Mouse (Mus musculus): ENCODE results near the gene Myo7a. TPM values are rescaled to one million over a fixed set of nuclear protein-coding genes. Genes with fewer than 3 reads are reported as not detected.
A peak's percentile ranks its signal among the peaks of the same experiment; 100 is the strongest.

Myo7a gene
- polyA plus RNA-seq, 1 experiment from 2014 or later, result 15.2 TPM

GRCm38 (mm10) chr7:98137583-98137982 lies 18.3 kb upstream of the Myo7a start:
- Histone ChIP-seq H3K9me3 (ENCODE audit: control insufficient read depth, low read length) (no peaks in the 10 kb centered on the region), H3K4me3 (ENCODE audit: low read depth, low read length) (no peak overlapping the region), H3K27ac (ENCODE audit: low read depth, low read length) (no peak overlapping the region), H3K4me2 (replicated peaks; ENCODE audit: low read depth, low read length) (no peak overlapping the region), H3K36me3 (ENCODE audit: control insufficient read depth, insufficient read depth, low read length) (no peaks in the 10 kb centered on the region), H3K9ac (ENCODE audit: low read depth, low read length) (no peak overlapping the region), H3K4me1 (replicated peaks; ENCODE audit: control insufficient read depth, insufficient read depth, low read length) (no peaks in the 10 kb centered on the region), H3K27me3 (ENCODE audit: control insufficient read depth, insufficient read depth, low read length) (no peaks in the 10 kb centered on the region)
- 43% methylated on average over 3 of the region's 3 CpGs for WGBS
- no peak for DNase-seq (ENCODE audit: low spot score)
- ATAC-seq (ENCODE audit: low FRiP score), result no peak

GRCm38 (mm10) chr7:98131751-98132150 lies 12.4 kb upstream of the Myo7a start:
- 93% methylated on average over 8 of the region's 8 CpGs for WGBS
- no peak overlapping the region for H3K27ac ChIP-seq (ENCODE audit: low read depth, low read length)
- H3K4me2 ChIP-seq (replicated peaks; ENCODE audit: low read depth, low read length), result no peak overlapping the region
- ATAC-seq (ENCODE audit: low FRiP score) (no peak), DNase-seq (ENCODE audit: low spot score) (no peak)
- no peaks in the 10 kb centered on the region for H3K4me1 ChIP-seq (replicated peaks; ENCODE audit: control insufficient read depth, insufficient read depth, low read length)
- H3K27me3 ChIP-seq (ENCODE audit: control insufficient read depth, insufficient read depth, low read length), result no peaks in the 10 kb centered on the region
- no peaks in the 10 kb centered on the region for H3K9me3 ChIP-seq (ENCODE audit: control insufficient read depth, low read length)
- no peak overlapping the region for H3K4me3 ChIP-seq (ENCODE audit: low read depth, low read length)
- H3K36me3 ChIP-seq (ENCODE audit: control insufficient read depth, insufficient read depth, low read length), result no peaks in the 10 kb centered on the region
- no peak overlapping the region for H3K9ac ChIP-seq (ENCODE audit: low read depth, low read length)

- DNase-seq (ENCODE audit: low spot score), result no peak
- Histone ChIP-seq H3K27ac (ENCODE audit: low read depth, low read length) (no peak overlapping the region), H3K9ac (ENCODE audit: low read depth, low read length) (no peak overlapping the region), H3K4me1 (replicated peaks; ENCODE audit: control insufficient read depth, insufficient read depth, low read length) (no peaks in the 10 kb centered on the region), H3K4me2 (replicated peaks; ENCODE audit: low read depth, low read length) (no peak overlapping the region), H3K27me3 (ENCODE audit: control insufficient read depth, insufficient read depth, low read length) (no peaks in the 10 kb centered on the region), H3K9me3 (ENCODE audit: control insufficient read depth, low read length) (no peaks in the 10 kb centered on the region), H3K36me3 (ENCODE audit: control insufficient read depth, insufficient read depth, low read length) (no peaks in the 10 kb centered on the region), H3K4me3 (ENCODE audit: low read depth, low read length) (no peak overlapping the region)
- WGBS, result 46% methylated on average over 5 of the region's 5 CpGs
- ATAC-seq (ENCODE audit: low FRiP score), result no peak
Measured at GRCm38 (mm10) chr7:98125473-98125872, 6.1 kb upstream of the Myo7a start.

GRCm38 (mm10) chr7:98124701-98125100 lies 5.4 kb upstream of the Myo7a start:
- Histone ChIP-seq H3K27ac (ENCODE audit: low read depth, low read length) (no peak overlapping the region), H3K4me1 (replicated peaks; ENCODE audit: control insufficient read depth, insufficient read depth, low read length) (no peaks in the 10 kb centered on the region), H3K9me3 (ENCODE audit: control insufficient read depth, low read length) (no peaks in the 10 kb centered on the region), H3K4me3 (ENCODE audit: low read depth, low read length) (no peak overlapping the region), H3K27me3 (ENCODE audit: control insufficient read depth, insufficient read depth, low read length) (no peaks in the 10 kb centered on the region), H3K9ac (ENCODE audit: low read depth, low read length) (no peak overlapping the region), H3K4me2 (replicated peaks; ENCODE audit: low read depth, low read length) (no peak overlapping the region), H3K36me3 (ENCODE audit: control insufficient read depth, insufficient read depth, low read length) (no peaks in the 10 kb centered on the region)
- no peak for DNase-seq (ENCODE audit: low spot score)
- no peak for ATAC-seq (ENCODE audit: low FRiP score)
- 60% methylated on average over 5 of the region's 5 CpGs for WGBS

GRCm38 (mm10) chr7:98121673-98122072 lies 2.3 kb upstream of the Myo7a start:
- H3K9me3 ChIP-seq (ENCODE audit: control insufficient read depth, low read length), result no peaks in the 10 kb centered on the region
- H3K4me3 ChIP-seq (ENCODE audit: low read depth, low read length), result no peak overlapping the region
- DNase-seq (ENCODE audit: low spot score) (no peak), ATAC-seq (ENCODE audit: low FRiP score) (no peak)
- no peaks in the 10 kb centered on the region for H3K36me3 ChIP-seq (ENCODE audit: control insufficient read depth, insufficient read depth, low read length)
- H3K4me1 ChIP-seq (replicated peaks; ENCODE audit: control insufficient read depth, insufficient read depth, low read length), result no peaks in the 10 kb centered on the region
- no peak overlapping the region for H3K9ac ChIP-seq (ENCODE audit: low read depth, low read length)
- H3K27ac ChIP-seq (ENCODE audit: low read depth, low read length), result no peak overlapping the region
- H3K4me2 ChIP-seq (replicated peaks; ENCODE audit: low read depth, low read length), result no peak overlapping the region
- no peaks in the 10 kb centered on the region for H3K27me3 ChIP-seq (ENCODE audit: control insufficient read depth, insufficient read depth, low read length)
- 84% methylated on average over 8 of the region's 8 CpGs for WGBS

GRCm38 (mm10) chr7:98121241-98121640 lies 1.9 kb upstream of the Myo7a start:
- Histone ChIP-seq H3K27me3 (ENCODE audit: control insufficient read depth, insufficient read depth, low read length) (no peaks in the 10 kb centered on the region), H3K4me2 (replicated peaks; ENCODE audit: low read depth, low read length) (no peak overlapping the region), H3K9me3 (ENCODE audit: control insufficient read depth, low read length) (no peaks in the 10 kb centered on the region), H3K9ac (ENCODE audit: low read depth, low read length) (no peak overlapping the region), H3K4me3 (ENCODE audit: low read depth, low read length) (no peak overlapping the region), H3K4me1 (replicated peaks; ENCODE audit: control insufficient read depth, insufficient read depth, low read length) (no peaks in the 10 kb centered on the region), H3K36me3 (ENCODE audit: control insufficient read depth, insufficient read depth, low read length) (no peaks in the 10 kb centered on the region), H3K27ac (ENCODE audit: low read depth, low read length) (no peak overlapping the region)
- 88% methylated on average over 3 of the region's 3 CpGs for WGBS
- ATAC-seq (ENCODE audit: low FRiP score), result no peak
- DNase-seq (ENCODE audit: low spot score), result no peak

- H3K27ac ChIP-seq (ENCODE audit: low read depth, low read length), result no peak overlapping the region
- WGBS, result 8% methylated on average over 7 of the region's 7 CpGs
- H3K9me3 ChIP-seq (ENCODE audit: control insufficient read depth, low read length), result no peaks in the 10 kb centered on the region
- H3K4me2 ChIP-seq (replicated peaks; ENCODE audit: low read depth, low read length), result peak overlapping the region; percentile 38
- no peaks in the 10 kb centered on the region for H3K27me3 ChIP-seq (ENCODE audit: control insufficient read depth, insufficient read depth, low read length)
- no peaks in the 10 kb centered on the region for H3K36me3 ChIP-seq (ENCODE audit: control insufficient read depth, insufficient read depth, low read length)
- H3K4me1 ChIP-seq (replicated peaks; ENCODE audit: control insufficient read depth, insufficient read depth, low read length), result no peaks in the 10 kb centered on the region
- DNase-seq (ENCODE audit: low spot score) (peak; percentile 85), ATAC-seq (ENCODE audit: low FRiP score) (peak; percentile 74)
- H3K9ac ChIP-seq (ENCODE audit: low read depth, low read length), result no peak overlapping the region
- H3K4me3 ChIP-seq (ENCODE audit: low read depth, low read length), result no peak overlapping the region
Measured at GRCm38 (mm10) chr7:98120325-98120724, 1.0 kb upstream of the Myo7a start.

- H3K27ac ChIP-seq (ENCODE audit: low read depth, low read length), result no peak overlapping the region
- no peaks in the 10 kb centered on the region for H3K36me3 ChIP-seq (ENCODE audit: control insufficient read depth, insufficient read depth, low read length)
- H3K4me3 ChIP-seq (ENCODE audit: low read depth, low read length), result no peak overlapping the region
- no peak overlapping the region for H3K4me2 ChIP-seq (replicated peaks; ENCODE audit: low read depth, low read length)
- ATAC-seq (ENCODE audit: low FRiP score) (peak; percentile 21; the same call in 1 of the 2 replicates), DNase-seq (ENCODE audit: low spot score) (no peak)
- no peaks in the 10 kb centered on the region for H3K4me1 ChIP-seq (replicated peaks; ENCODE audit: control insufficient read depth, insufficient read depth, low read length)
- no peaks in the 10 kb centered on the region for H3K9me3 ChIP-seq (ENCODE audit: control insufficient read depth, low read length)
- H3K9ac ChIP-seq (ENCODE audit: low read depth, low read length), result no peak overlapping the region
- H3K27me3 ChIP-seq (ENCODE audit: control insufficient read depth, insufficient read depth, low read length), result no peaks in the 10 kb centered on the region
- WGBS, result 88% methylated on average over 2 of the region's 2 CpGs
Measured at GRCm38 (mm10) chr7:98119961-98120232, 573 bp upstream of the Myo7a start.

- WGBS, result 76% methylated on average over 11 of the region's 11 CpGs
- H3K9me3 ChIP-seq (ENCODE audit: control insufficient read depth, low read length), result no peaks in the 10 kb centered on the region
- peaks cover 5% of the 10 kb centered on the region; the same call in 1 of the 2 replicates for H3K27me3 ChIP-seq (ENCODE audit: control insufficient read depth, insufficient read depth, low read length)
- H3K4me1 ChIP-seq (replicated peaks; ENCODE audit: control insufficient read depth, insufficient read depth, low read length), result no peaks in the 10 kb centered on the region
- H3K27ac ChIP-seq (ENCODE audit: low read depth, low read length), result no peak overlapping the region
- no peak overlapping the region for H3K4me2 ChIP-seq (replicated peaks; ENCODE audit: low read depth, low read length)
- DNase-seq (ENCODE audit: low spot score) (no peak), ATAC-seq (ENCODE audit: low FRiP score) (no peak)
- H3K36me3 ChIP-seq (ENCODE audit: control insufficient read depth, insufficient read depth, low read length), result no peaks in the 10 kb centered on the region
- no peak overlapping the region for H3K4me3 ChIP-seq (ENCODE audit: low read depth, low read length)
- no peak overlapping the region for H3K9ac ChIP-seq (ENCODE audit: low read depth, low read length)
Measured at GRCm38 (mm10) chr7:98117012-98117660, 2.2 kb downstream of the Myo7a start.

All from hindbrain, embryonic 11.5 days (tissue).